Mouse (Mus musculus): ENCODE measurements at regions not wholly inside any gene's neighbourhood (a gene's known extent, or its start where the extent isn't known, plus 50 kb on each side); places are given as distances from the start of the nearest gene placed in this dataset.
A peak's percentile ranks its signal among the peaks of the same experiment; 100 is the strongest.

DNA sequence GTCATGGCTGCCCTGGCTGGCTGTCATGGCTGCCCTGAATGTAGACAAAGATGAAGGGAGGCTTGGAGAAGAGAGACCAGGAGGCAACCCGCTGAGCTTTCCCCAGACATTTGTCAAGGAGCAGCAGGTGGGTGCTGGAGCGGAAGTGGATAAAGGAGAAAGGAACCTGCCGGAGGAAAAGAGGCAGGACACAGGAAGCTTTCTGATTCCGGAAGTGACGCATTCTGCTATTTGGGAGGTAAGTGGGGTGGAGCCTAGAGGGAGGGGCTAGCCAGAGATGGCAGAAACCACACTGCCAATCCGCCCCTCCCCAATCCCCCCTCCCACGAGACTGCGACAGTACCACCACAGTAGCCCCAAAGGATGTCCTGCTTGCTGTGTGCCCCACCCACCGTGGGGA lies 80.1 kb downstream of the Gm572 start:
- Histone ChIP-seq H3K4me2 (ENCODE audit: low read depth, low read length) (no peak overlapping the region), H3K9me3 (ENCODE audit: control insufficient read depth, low read length) (no peaks in the 10 kb centered on the region), H3K4me3 (ENCODE audit: low read length) (no peak overlapping the region), H3K36me3 (ENCODE audit: control insufficient read depth, insufficient read depth, low read length) (no peaks in the 10 kb centered on the region), H3K9ac (ENCODE audit: low read depth, low read length) (no peak overlapping the region), H3K27me3 (replicated peaks; ENCODE audit: control insufficient read depth, insufficient read depth, low read length) (no peaks in the 10 kb centered on the region; the same call in 1 of the 2 replicates), H3K27ac (ENCODE audit: low read length) (no peak overlapping the region), H3K4me1 (ENCODE audit: control insufficient read depth, insufficient read depth, low read length) (peaks cover 6% of the 10 kb centered on the region; the same call in 1 of the 2 replicates)
- ATAC-seq: no peak
- WGBS: 87% methylated on average over 9 of the region's 9 CpGs

DNA sequence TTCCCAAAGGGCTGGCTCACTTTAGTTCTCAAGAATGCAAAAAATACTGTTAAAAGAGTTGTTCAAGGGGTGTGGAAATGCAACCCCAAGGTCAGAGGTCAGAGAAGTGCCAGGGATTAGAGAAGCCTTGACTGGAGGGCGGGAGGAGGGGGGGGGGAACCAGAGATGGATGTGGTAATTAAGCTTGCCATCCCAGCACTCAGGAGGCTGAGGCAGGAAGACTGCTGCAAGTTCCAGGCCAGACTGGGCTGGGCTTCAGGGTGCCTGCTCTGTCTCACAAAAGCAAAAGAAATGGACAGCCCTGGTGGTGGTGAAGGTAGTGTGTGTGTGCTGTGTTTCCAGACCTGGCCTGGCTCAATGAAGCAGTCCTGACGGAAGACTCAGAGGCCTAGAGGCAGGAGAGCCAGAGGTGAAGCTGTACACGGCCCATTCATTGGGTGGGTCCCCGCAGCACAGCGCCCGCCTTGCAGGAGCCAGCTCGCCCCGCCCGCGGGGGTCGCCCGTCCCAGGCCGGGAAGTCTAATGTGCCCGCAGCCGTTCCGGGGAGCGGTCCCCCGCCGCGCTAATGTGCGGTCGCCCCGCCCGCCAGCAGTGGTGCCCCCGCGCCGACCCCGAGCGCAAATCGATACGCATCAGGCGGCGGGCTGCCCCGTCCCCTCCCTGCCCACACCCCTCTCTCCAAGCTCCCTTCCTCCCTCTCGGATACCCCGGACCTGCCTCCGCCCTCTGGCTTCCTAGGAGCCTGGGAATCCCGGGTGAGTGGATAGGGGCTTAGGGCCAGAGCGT lies 80.1 kb upstream of the Casz1 start:
- peaks cover 6% of the 10 kb centered on the region; the same call in 1 of the 2 replicates for H3K4me1 ChIP-seq (ENCODE audit: control insufficient read depth, insufficient read depth, low read length)
- peak overlapping the region; percentile 40 for H3K4me3 ChIP-seq (ENCODE audit: low read length)
- 0 out of 2 replicates have a peak, but pooled peaks have one; percentile 31 for ATAC-seq
- H3K27ac ChIP-seq (ENCODE audit: low read length): no peak overlapping the region
- H3K9ac ChIP-seq (ENCODE audit: low read depth, low read length): peak overlapping the region; percentile 53; the same call in 1 of the 2 replicates
- H3K4me2 ChIP-seq (ENCODE audit: low read depth, low read length): peak overlapping the region; percentile 63
- WGBS: 5% methylated on average over 38 of the region's 39 CpGs
- no peaks in the 10 kb centered on the region; the same call in 1 of the 2 replicates for H3K27me3 ChIP-seq (replicated peaks; ENCODE audit: control insufficient read depth, insufficient read depth, low read length)
- no peaks in the 10 kb centered on the region for H3K36me3 ChIP-seq (ENCODE audit: control insufficient read depth, insufficient read depth, low read length)
- no peaks in the 10 kb centered on the region for H3K9me3 ChIP-seq (ENCODE audit: control insufficient read depth, low read length)

- no peak overlapping the region for H3K4me2 ChIP-seq (ENCODE audit: low read depth, low read length)
- no peak overlapping the region for H3K27ac ChIP-seq (ENCODE audit: low read length)
- no peaks in the 10 kb centered on the region for H3K9me3 ChIP-seq (ENCODE audit: control insufficient read depth, low read length)
- H3K36me3 ChIP-seq (ENCODE audit: control insufficient read depth, insufficient read depth, low read length): no peaks in the 10 kb centered on the region
- WGBS: 87% methylated on average over 5 of the region's 5 CpGs
- ATAC-seq: no peak
- 0 out of 2 replicates have a peak, but pooled peaks cover 2% of the 10 kb centered on the region for H3K27me3 ChIP-seq (replicated peaks; ENCODE audit: control insufficient read depth, insufficient read depth, low read length)
- no peak overlapping the region for H3K4me3 ChIP-seq (ENCODE audit: low read length)
- H3K4me1 ChIP-seq (ENCODE audit: control insufficient read depth, insufficient read depth, low read length): peaks cover 6% of the 10 kb centered on the region; the same call in 1 of the 2 replicates
- H3K9ac ChIP-seq (ENCODE audit: low read depth, low read length): no peak overlapping the region
Observed at GRCm38 (mm10) chr4:148728800-148729199, 75.4 kb upstream of the Casz1 start.

DNA sequence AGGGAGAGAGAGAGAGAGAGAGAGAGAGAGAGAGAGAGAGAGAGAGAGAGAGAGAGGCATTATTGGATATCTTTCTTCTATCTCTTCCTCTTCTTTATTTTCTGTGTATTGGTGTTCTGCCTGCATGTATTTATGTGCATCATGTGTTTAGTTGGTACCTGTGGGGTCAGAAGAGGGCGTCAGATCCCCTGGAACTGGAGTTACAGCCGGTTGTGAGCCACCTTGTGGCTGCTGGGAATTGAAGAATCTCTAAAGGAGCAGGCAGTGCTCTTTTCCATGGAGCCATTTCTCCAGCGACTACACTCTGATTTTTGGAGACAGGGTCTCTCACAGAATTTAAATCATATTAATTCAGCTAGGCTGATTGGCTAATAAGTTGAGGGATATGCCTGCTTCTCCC lies 72.6 kb upstream of the Casz1 start:
- 0 out of 2 replicates have a peak, but pooled peaks cover 2% of the 10 kb centered on the region for H3K27me3 ChIP-seq (replicated peaks; ENCODE audit: control insufficient read depth, insufficient read depth, low read length)
- no peaks in the 10 kb centered on the region for H3K9me3 ChIP-seq (ENCODE audit: control insufficient read depth, low read length)
- no peaks in the 10 kb centered on the region for H3K4me1 ChIP-seq (ENCODE audit: control insufficient read depth, insufficient read depth, low read length)
- WGBS: 67% methylated on average over 3 of the region's 3 CpGs
- no peak for ATAC-seq
- H3K4me3 ChIP-seq (ENCODE audit: low read length): no peak overlapping the region
- H3K36me3 ChIP-seq (ENCODE audit: control insufficient read depth, insufficient read depth, low read length): no peaks in the 10 kb centered on the region
- H3K9ac ChIP-seq (ENCODE audit: low read depth, low read length): no peak overlapping the region
- no peak overlapping the region for H3K27ac ChIP-seq (ENCODE audit: low read length)
- H3K4me2 ChIP-seq (ENCODE audit: low read depth, low read length): no peak overlapping the region

GRCm38 (mm10) chr4:148734061-148734460 lies 70.2 kb upstream of the Casz1 start:
- no peaks in the 10 kb centered on the region for H3K9me3 ChIP-seq (ENCODE audit: control insufficient read depth, low read length)
- no peak for ATAC-seq
- no peak overlapping the region for H3K4me3 ChIP-seq (ENCODE audit: low read length)
- 88% methylated on average over 9 of the region's 9 CpGs for WGBS
- H3K27me3 ChIP-seq (replicated peaks; ENCODE audit: control insufficient read depth, insufficient read depth, low read length): 0 out of 2 replicates have a peak, but pooled peaks cover 2% of the 10 kb centered on the region
- H3K4me1 ChIP-seq (ENCODE audit: control insufficient read depth, insufficient read depth, low read length): no peaks in the 10 kb centered on the region
- H3K36me3 ChIP-seq (ENCODE audit: control insufficient read depth, insufficient read depth, low read length): no peaks in the 10 kb centered on the region
- H3K27ac ChIP-seq (ENCODE audit: low read length): no peak overlapping the region
- H3K4me2 ChIP-seq (ENCODE audit: low read depth, low read length): no peak overlapping the region
- no peak overlapping the region for H3K9ac ChIP-seq (ENCODE audit: low read depth, low read length)

DNA sequence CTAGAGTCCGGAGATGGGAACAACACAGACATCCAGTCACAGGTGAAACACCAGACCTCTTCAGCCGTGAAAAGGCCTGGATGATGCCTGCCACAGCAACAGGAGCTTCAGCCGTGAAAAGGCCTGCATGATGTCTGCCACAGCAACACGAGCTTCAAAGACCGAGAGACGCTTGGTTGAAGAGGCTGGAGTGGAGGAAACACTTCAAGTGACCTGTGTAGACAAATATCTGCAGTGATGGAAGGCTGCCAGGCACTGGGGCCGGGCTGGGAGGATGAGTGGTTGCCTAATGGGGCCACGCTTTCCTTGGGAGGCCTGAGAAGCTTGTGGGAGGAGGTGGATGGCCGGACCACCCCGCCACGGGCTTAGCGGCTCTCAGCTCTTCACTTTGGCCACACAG lies 69.7 kb upstream of the Casz1 start:
- Histone ChIP-seq H3K36me3 (ENCODE audit: control insufficient read depth, insufficient read depth, low read length) (no peaks in the 10 kb centered on the region), H3K4me3 (ENCODE audit: low read length) (no peak overlapping the region), H3K9ac (ENCODE audit: low read depth, low read length) (no peak overlapping the region), H3K9me3 (ENCODE audit: control insufficient read depth, low read length) (no peaks in the 10 kb centered on the region), H3K4me2 (ENCODE audit: low read depth, low read length) (no peak overlapping the region), H3K4me1 (ENCODE audit: control insufficient read depth, insufficient read depth, low read length) (no peaks in the 10 kb centered on the region; the same call in 1 of the 2 replicates), H3K27ac (ENCODE audit: low read length) (no peak overlapping the region), H3K27me3 (replicated peaks; ENCODE audit: control insufficient read depth, insufficient read depth, low read length) (0 out of 2 replicates have a peak, but pooled peaks cover 2% of the 10 kb centered on the region)
- ATAC-seq: no peak
- 56% methylated on average over 12 of the region's 12 CpGs for WGBS

DNA sequence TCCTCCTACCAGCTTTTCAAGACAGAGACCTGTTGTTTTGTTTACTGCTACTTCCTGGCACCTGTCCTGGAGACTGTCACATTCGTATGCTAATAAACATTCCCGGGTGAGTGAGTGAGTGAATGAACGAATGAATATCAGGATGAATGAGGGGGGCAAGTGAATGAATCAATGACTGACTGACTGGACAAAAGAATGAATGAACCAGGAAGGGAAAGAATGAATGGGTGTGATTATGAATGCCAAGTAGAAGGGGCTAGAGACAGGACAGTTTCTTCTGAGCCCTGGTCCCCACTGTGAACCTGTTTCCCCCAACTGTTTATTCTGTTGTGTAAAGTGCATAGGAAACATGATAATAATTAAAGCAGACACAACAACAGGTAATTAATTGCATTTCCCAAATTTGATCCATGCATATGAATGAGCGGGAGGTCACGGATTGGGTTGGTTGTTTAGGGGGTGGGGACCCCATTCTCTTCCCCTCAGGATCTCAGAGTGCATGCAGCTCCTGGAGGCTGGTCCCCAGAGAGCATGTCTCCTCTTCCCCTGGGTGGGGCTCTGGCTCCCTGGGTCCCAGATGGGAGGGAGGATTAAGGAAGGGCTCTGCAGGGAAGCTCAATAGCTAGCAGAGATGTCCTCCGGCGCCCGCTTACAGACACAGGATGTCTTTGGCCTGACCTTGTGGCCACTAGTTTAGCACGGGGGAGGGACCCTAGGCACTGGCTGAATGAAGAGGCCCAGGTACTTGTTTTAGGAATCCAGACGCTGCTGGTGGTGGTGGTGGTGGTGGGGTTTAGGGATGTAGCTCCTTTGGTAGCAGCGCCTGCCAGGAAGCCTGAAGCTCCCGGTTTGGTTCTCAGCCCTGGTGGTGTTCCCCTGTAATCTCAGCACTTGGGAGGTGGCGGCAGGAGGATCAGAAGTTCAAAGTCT lies 65.4 kb upstream of the Casz1 start:
- 45% methylated on average over 13 of the region's 13 CpGs for WGBS
- H3K4me2 ChIP-seq (ENCODE audit: low read depth, low read length): no peak overlapping the region
- ATAC-seq: no peak

DNA sequence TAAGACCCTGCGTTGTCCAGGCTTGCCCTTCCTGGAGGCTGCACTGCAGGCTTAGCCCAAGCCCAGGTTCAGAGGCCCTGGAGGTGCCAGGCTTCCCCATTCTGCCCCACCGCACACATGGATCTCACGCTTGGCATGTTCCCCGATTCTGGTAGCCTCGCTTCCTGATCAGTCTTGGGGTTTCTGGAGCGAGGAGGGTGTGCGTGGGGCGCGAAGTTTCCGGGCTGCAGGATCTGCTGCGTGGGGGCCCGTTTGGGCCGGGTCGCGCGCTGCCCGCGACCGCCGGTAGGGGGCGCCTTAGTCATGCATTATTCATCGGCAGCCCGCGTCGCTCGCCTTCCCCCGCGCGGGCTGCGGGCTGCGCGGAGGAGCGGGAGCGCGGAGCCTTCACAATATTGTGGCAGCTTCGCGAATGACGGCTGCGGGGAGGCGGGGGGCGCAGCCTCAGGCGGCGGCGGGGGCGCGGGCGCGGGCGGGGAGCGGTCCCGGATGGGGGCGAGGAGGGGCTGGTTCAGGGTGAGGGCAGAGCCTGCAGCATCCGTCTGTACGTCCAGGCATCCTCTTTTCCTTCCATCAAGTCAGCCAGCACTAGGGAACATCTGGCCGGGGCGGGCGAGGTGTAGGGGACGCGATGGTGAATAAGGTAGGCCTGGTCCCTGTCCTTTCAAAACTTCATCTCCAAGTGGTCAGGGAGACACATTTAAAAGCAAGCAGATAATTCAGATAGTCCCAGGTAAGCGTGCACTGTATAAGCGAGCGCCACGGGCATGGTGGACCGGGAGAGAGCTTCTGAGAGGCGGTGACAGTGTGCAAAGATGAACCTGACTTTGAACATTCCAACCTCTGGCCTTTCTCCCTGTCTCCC lies 61.4 kb upstream of the Casz1 start:
- peaks cover 13% of the 10 kb centered on the region; the same call in 1 of the 2 replicates for H3K4me1 ChIP-seq (ENCODE audit: control insufficient read depth, insufficient read depth, low read length)
- H3K4me2 ChIP-seq (ENCODE audit: low read depth, low read length): peak overlapping the region; percentile 97
- H3K4me3 ChIP-seq (ENCODE audit: low read length): peak overlapping the region; percentile 57
- WGBS: 5% methylated on average over 64 of the region's 65 CpGs
- ATAC-seq: peak; percentile 58
- H3K27ac ChIP-seq (ENCODE audit: low read length): no peak overlapping the region
- peak overlapping the region; percentile 73 for H3K9ac ChIP-seq (ENCODE audit: low read depth, low read length)
- no peaks in the 10 kb centered on the region for H3K9me3 ChIP-seq (ENCODE audit: control insufficient read depth, low read length)
- peaks cover 9% of the 10 kb centered on the region; the same call in 1 of the 2 replicates for H3K27me3 ChIP-seq (replicated peaks; ENCODE audit: control insufficient read depth, insufficient read depth, low read length)
- no peaks in the 10 kb centered on the region for H3K36me3 ChIP-seq (ENCODE audit: control insufficient read depth, insufficient read depth, low read length)

More for the DNA sequence above, 65.4 kb upstream of the Casz1 start:
- H3K27ac ChIP-seq (ENCODE audit: low read length): no peak overlapping the region
- H3K27me3 ChIP-seq (replicated peaks; ENCODE audit: control insufficient read depth, insufficient read depth, low read length): 0 out of 2 replicates have a peak, but pooled peaks cover 9% of the 10 kb centered on the region
- peaks cover 10% of the 10 kb centered on the region; the same call in 1 of the 2 replicates for H3K4me1 ChIP-seq (ENCODE audit: control insufficient read depth, insufficient read depth, low read length)
- H3K9ac ChIP-seq (ENCODE audit: low read depth, low read length): no peak overlapping the region
- no peaks in the 10 kb centered on the region for H3K36me3 ChIP-seq (ENCODE audit: control insufficient read depth, insufficient read depth, low read length)
- H3K9me3 ChIP-seq (ENCODE audit: control insufficient read depth, low read length): no peaks in the 10 kb centered on the region
- no peak overlapping the region for H3K4me3 ChIP-seq (ENCODE audit: low read length)

Measured in intestine, embryonic 16.5 days (tissue).